Mouse (Mus musculus) kidney, adult 2 months (tissue): ENCODE measurements around the gene Cerkl.

Experiments
- CTCF ChIP-seq: fragments of 200-500 bp; conservative IDR thresholded peaks from 2 replicates; pipeline ENCODE4 v1.5.1; 2011; ENCODE audit warnings: low read depth, mild to moderate bottlenecking, control low read depth, low read length, moderate library complexity, mixed read lengths; ENCODE audit not compliant: insufficient read depth, insufficient read length
- POLR2A ChIP-seq: fragments of 200-500 bp; IDR thresholded peaks from one replicate; pipeline ENCODE4 v1.6.1; 2011; ENCODE audit warnings: low read depth, low read length, control low read depth

GRCm38 (mm10) chr2:79400045-79400444, 56.5 kb downstream of the Cerkl start:
- TF ChIP-seq CTCF (no peak), POLR2A (no peak)
